Mouse (Mus musculus) cerebellum, adult 9-10 months (tissue): ENCODE results near the gene Taf5l.
"Not testable (repeated sequence)": the region's sequence is repeated elsewhere in the genome, so short reads cannot be mapped to it uniquely, and the experiment has no call there.

Experiments
- DNase-seq: peaks from one replicate; pipeline ENCODE4 v3.0.0; 2022

Taf5l gene

DNA sequence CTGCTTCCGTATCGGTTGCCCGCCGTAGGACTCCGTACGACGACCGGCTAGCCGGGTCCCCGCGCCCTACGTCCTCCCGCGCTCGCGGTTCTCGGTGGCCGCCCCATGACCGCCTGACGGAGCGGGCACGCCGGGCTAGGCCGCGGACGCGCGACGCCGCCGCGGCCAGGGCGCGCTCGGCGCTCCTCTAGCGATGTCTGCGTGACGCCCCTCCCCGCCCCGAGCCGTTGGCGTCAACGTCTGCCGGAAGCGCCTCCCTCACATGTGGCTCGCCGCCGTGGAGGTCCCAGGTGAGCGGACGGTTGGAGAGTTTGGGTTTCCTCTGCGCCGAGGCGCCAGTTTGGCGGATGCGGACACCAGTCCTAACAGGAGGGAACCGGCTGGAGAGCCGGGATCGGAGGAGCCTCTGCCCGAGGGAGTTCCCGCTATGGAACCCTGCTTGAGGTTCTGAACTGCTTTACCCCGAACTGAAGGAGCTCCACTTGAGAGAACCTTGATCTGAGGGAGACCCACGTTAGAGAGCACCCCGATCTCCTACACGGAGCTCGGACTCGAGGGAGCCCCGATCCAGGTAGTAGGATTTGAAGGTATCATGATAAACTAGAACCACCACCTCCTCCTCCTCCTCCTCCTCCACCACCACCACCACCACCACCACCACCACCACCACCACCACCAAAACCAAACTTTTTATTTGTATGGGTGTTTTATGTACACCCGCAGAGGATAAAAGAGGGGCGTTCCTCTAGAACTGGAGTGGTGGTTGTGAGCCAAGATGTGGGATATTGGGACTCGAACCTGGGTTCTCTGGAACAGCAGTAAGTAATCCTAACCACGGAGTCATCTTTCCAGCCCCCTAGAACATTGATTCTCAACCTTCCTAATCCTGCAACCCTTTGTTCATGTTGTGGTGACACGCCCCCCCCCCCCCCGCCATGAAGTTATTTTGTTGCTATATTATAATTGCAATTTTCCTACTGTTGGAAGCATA, at the start of gene Taf5l, which contains the start of gene Urb2:
TSS of gene Taf5l (minus strand) at position 161 of the 991 bp plus-strand sequence.
TSS of gene Urb2 (plus strand) at position 272 of the 991 bp plus-strand sequence.
- peak; percentile 91 for DNase-seq

DNA sequence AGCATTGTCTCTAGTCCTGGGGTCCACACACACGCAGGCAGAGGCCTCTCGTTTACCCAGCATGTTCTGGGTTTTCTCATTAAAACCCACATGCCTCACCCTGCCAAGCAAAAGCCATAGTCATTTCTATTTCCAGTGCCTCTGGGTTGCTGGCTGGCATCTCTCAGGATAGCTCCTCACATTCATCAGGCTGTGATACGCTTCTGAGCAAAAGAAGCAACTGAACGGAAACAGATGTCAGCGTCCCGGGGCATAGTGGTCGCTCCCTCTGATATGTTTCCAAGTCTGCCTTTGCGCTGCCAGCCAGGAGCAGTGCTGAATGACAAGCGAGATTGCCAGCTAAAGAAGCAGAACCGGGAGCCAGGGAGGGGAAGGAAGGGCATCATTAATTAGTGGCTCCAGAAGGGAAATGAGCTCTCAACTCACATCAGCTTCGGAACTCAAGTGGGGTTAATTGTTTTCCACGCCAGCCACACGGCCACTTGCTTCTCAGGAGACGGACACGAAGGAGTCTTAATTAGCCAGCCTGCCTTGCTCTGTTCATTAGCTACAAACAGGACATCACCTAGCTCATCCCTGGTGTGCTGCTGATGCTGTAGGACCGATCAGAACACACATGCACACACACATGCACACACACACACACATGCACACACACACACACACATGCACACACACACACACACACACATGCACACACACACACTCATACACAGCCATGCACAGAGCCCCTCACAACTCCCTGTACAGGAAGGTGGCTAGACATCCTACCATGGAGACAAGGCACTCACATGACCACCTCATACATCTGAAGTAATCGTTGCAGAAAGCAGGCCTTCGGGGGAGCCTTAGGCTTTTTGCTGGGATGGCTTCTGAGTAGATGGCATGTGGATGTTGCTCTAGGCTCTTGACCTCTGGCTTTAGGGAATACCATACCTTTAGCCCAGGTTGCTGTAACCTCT, 49.4 kb upstream of the Taf5l start:
- peak; percentile 6 for DNase-seq

DNA sequence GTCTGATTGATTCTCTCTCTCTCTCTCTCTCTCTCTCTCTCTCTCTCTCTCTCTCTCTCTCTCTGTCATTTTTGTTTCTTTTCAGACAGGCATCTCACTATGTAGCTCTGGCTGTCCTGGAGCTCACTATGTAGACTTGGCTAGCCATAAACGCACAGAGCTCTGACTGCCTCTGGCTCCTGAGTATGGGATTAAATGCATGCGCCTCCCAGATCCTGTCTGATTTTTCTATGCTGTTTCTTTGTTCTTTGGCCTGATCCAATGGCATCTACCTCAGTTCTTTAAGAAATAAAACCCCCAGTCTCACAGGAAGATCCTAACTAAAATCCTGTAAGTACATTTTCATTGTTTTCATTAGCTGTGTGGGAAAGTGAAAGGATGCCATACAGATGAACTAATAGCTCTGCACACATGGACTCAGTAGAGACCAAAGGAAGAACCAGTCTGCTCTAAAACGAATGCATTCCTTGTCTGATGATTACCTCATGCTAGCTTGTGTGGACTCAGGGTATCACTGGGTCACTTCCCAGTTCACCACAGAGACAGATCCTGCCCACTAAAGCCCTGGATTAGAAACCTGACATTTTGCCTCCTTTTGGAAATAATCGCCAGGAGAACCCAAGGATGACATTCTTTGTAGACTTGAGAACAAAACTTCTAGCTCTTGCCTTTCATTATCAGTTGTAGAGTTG, 46.0 kb upstream of the Taf5l start:
- no peak for DNase-seq

DNA sequence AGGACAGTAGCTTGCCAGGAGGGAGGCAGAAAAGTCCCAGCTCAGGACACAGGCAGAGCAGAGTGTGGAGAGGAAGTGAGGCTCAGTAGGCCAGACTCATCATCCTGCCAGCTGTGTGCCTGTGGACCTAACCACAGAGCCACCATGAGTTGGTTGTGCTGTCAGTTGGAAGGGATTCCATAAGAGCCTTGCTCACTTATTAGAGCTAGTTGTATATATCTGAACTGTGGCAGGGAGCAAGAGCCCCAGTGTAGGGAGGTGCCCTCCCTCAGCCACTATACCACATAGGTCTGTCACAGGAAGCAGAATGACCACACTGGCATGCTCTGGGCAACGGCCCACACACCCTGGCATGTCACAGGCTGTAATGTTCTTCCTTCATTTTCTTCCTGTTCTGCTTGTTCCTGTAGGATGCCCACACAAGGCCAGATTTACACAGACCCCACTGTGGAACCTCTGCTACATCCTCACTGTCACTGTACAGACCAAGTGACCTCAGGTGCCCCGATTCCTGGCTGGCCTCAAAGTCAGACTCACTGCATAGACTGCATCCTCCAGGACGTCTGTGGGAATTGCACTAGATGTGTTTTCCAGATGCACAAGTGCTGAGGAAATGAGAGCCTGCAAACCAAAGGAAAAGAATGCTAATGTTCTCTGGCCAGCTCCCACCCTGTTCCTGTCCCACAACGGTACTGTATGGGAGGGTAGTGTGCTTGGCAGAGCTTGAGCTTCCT, 45.3 kb upstream of the Taf5l start:
- no peak for DNase-seq

DNA sequence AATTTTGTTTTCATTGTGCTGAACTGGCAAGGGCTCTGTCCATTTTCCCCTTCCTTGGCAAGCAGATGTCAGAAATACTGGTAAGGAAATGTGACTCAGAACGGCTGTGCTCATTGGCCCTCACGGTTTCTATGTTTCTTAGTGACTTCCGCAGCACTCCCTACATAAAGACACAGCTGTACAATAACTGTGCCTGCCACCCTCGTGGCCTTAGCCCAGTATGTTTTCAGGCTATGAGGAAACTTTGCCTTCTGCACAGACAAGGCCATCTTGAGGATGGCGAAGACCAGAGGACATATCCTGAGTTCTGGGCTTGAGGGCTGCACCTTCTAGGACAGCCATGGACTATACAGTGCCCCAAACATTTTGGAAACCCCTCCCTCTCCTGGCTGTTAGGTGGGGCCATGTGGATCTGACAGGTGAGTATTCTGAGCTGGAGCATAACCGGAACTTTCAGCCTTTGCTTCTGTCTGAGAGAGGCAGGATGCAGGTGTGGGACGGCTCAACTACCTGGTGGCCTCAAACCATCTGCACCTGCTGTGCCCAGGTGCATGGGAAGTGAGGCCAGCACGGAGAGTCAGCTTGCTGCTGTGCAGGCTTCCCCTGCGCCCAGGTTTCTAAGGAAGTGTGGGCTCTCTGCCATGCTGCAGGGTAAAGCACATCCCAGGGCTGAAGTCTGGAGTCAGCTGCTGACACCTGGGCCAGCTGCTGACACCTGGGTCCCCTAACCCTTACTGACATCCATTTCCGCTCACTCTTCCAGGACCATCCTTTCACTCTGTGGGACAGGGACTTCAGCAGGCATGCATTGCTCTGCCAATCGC, 35.8 kb upstream of the Taf5l start:
- DNase-seq = no peak

DNA sequence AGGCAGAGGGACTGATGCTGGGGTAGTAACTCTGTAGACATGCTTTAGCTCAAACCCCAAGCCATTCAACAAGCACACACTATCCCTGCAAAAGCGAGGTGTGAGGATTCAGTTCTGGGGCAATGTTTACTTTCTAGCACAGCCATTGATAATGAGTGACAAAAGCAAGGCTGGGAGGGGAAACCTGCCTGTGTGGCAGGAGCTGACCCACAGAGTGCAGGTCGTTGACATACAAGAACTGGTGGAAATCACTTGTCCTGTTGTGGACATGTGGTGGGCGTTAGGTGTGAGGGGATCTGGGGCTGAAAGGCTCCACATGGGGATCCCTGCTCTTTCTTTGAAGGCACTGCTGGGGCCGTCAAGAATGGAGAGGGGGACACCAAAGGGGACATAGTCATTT, 31.4 kb upstream of the Taf5l start:
- DNase-seq = no peak

DNA sequence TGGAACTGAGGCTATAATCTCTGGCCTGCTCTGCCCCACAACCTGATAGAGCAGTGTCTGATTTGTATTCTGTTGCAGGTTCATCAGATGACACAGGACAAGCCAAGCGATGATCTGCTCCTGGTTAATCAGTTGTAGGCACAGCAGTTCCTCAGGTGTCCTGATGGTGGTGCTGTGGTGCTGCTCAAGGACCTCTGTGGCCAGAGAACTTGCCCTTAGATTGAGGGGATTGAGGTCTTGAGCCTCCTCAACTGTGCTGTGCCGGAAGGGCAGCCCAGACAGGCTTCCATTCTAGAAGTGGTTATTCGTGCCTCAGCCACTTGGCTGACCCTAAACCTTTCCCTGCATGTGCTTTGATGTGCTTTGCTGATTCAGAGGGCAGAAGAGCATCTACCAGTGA, 30.9 kb upstream of the Taf5l start:
- DNase-seq = peak; percentile 76

DNA sequence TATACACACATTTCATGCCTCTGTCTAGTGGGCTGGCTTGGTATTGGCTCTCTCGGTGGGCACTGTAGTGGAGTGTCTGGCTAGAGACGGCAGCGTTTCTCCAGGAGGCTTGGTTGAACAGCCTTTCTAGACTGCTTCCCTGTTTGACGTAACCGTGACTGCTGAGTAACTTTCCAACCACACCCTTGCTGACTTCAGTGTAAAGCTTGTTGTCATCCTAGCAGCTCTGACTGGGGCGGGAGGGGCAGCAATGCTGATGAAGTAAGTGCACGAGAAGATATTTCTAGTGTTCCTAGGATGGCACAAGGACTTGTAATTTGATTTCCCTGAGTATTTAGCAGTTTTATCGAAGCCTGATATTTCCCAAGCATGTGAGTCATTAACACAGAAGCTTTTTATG, 24.7 kb upstream of the Taf5l start:
- no peak for DNase-seq

DNA sequence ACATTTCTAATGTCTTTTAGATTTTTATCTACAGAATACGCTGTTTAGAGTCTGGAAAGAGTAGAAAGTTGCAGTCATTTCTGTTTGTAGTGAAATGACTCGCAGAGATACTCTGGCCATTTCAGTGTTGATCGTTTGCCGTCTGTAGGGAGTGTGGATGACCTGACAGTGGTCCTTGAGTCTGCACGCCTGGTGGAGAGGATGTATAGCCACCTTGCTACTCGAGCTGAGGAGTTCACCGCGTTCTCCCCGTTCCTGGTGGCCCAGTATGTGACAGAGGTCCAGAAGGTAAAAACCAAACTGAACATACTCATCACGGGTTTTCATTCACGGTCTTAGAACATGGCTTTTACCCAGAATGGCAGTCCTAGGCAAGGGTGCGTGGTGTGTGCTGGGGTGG, 23.7 kb upstream of the Taf5l start:
- DNase-seq = no peak

DNA sequence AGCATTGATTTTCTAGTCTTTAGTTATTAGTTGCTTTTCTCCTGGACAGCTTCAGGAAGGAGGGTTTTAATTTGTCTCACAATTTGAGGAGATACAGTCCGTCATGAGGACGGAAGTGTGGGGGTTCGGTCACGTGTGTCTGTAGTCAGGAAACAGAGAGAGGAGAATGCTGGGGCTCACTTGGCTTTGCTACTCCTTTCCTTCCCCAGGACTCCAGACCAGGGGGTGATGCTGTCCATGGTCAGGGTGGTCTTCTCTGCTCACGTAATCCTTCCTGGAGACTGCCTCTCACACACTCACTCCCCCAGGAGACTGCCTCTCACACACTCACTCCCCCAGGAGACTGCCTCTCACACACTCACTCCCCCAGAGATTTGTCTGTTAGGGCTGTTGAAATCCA, 23.2 kb upstream of the Taf5l start:
- no peak for DNase-seq

DNA sequence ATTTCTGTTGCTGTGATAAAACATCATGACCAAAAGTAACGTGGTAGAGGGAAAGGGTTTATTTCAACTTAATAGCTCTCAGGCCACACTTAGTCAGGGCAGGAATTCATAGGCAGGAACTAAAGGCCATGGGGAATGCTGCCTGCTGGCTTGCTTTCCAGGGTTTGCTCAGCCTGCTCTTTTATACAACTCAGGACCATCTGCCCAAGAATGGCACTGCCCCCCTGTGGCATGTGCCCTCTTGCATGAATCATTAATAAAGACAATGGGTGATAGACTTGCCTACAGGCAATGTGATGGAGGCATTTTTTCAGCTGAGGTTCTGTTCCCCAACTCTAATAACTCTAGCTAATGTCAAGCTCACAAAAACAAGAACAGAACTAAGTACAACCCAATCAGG, 21.0 kb upstream of the Taf5l start:
- no peak for DNase-seq

DNA sequence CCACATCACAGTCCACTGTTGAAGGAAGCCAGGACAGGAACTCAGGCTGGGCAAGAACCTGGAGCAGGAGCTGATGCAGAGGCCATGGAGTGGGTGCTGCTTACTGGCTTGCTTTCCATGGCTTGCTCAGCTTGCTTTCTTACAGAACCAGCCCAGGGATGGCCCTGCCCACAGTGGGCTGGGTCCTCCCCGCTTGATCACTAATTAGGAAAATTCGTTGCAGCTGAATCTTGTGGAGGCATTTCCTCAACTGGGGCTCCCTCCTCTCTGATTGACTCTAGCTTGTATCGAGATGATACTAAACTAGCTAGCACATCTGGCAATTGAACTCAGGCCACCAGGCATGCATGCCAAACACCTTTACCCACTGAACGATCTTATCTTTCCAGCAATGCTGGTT, 18.2 kb upstream of the Taf5l start:
- no peak for DNase-seq

DNA sequence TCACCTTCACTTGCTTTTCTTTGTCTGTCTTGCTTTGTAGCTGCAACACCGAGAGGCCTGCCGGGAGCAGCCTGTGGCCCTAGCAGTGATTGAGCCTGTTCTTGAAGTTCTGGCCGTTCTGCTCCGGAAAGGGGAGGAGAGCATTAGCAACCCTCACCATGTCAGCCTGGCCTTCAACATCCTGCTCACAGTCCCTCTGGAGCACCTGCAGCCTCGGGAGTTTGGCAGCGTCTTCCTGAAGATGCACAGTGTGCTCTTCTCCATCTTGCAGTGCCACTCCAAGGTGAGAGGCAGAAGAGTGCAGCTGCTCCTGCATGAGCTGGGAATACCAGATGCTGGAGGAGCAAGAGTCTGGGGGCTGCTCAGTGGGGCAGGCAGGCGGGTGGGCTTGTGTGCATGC, 16.9 kb upstream of the Taf5l start:
- no peak for DNase-seq

DNA sequence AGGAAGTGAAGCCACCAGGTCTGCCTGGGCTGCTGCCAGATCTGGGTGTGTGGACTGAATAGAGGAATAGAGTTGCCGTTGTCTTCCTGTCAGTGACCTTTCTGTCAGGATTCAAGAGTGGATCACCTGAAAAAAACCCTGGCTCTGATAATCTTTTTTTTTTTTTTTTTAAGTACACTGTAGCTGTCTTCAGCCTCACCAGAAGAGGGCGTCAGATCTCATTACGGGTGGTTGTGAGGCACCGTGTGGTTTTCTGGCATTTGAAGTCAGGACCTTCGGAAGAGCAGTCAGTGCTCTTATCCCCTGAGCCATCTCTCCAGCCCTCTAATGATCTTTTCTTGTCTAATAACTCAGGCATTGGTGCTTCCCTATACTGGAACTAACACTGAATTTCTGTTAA, 12.2 kb upstream of the Taf5l start:
- no peak for DNase-seq

DNA sequence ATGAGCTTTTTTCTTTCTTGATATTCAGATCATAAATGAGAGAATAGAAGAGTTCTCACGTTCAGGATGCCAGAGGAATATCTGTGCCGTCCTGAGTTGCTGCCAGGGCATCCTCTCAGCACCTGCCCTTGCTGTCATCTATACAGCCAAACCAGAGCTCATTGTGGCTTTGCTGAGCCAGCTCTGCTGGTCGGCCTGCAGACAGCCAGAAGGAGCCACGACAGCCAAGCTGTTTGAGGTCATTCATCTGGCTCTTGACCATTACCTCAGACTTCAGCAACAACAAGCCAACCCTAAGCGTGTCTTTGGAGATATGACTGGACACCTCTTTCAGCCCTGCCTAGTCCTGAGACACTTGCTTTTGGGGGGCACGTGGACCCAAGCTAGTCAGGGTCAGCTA, 6.6 kb upstream of the Taf5l start:
- DNase-seq = peak; percentile 79

DNA sequence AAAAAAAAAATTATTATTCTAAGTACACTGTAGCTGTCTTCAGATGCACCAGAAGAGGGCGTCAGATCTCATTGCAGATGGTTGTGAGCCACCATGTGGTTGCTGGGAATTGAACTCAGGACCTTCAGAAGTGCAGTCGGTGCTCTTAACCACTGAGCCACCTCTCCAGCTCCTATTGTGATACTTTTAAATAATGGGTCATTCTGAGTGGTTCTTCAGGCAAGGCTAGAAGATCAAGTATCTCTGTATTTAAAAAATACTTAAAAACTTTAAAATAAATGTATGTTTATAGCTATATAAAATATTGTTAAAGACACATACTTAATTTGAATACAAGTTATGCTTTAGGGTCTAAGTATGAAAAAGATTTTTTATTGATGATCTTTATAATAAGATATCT, 5.1 kb upstream of the Taf5l start:
- DNase-seq = not testable (repeated sequence)

DNA sequence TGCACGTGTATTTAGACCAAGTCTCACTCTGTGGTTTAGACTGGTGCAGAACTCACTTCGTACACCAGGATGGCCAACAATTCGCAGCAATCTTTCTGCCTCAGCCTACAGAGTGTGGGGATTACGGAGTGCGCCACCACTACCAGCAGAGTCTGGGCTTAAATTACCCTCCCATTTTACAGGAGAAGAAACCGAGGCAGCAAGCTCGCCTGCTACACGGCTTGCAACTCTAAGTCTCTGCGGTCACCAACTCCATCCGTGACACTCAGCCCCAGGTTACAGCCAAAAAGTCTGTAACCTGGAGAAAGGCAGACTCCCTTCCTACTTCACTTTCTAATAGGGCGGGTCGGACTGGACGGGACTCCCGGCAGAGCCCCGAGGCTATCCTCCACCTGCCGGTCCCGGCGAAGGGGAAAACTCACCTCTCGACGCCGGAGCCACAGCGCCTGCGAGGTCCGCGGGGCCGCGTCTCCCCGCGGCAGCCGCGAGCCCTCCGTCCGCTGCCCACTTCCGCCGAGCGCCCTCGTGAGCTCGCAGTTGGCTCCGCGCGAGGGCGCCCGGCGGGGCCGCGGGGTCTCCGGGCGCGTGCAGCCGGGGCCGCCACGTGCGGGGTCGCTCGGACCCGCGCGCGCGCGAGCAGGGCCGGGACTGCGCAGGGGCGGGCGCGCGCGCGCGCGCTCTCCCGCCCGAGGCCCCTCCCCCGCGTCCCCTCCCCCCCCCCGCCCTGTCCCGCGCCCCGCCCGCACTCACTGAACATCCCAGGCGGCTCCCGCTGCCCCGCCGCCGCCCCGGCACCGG, 559 bp downstream of the Taf5l start:
- DNase-seq = peak; percentile 51

DNA sequence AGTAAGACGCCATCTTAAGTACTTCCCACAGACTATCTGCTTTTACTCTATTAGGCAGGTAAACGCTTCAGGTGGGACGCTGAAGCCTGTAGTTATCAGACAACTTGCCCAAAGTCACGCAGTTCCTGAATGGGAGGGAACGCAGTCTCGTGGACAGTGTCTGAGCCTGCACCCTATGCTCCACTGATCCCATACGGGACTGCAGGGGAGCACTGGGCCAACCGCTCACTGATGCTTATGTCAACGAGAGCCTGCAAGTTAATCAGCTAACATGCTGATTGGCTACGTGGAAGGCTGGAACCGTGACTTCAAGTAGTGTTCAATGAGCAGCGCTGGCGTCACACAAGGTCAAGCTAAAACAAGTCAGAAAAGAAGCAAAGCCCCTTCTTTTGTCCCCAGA, 1.4 kb downstream of the Taf5l start:
- DNase-seq = peak; percentile 30

DNA sequence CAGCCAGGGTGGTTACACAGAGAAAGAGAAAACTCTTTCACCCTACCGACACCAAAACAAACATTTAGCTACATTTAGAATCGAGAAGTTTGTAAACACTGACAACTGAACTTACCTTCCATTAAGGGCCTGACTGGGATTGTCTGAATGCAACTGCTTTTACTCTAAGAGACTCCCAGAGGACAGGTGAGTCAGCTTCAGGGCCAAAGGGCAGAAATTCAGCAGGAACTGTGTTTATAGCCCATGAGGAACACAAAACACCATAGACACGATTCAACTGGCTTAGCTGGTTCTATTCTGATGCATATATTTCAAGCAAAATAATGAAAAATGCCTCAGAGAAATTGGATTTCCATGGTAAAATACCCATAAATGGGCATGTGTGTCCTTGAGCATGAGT, 6.4 kb downstream of the Taf5l start:
- no peak for DNase-seq

DNA sequence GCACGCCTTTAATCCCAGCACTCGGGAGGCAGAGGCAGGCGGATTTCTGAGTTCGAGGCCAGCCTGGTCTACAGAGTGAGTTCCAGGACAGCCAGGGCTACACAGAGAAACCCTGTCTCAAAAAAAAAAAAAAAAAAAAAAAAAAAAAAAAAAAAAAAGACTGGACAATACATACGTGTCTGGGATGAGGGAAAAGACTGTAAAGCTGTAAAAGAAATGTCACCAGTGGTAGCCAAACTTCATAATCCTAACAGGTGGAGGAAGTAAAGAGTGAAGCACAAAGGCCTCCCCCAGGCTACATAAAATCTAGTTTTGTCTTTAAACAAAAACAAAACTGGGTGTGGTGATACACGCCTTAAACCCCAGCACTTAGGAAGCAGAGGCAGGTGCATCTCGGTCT, 6.9 kb downstream of the Taf5l start:
- DNase-seq = not testable (repeated sequence)
